Mouse (Mus musculus) MEL (cell line): ENCODE measurements around the gene Fam180a. TPM values are rescaled to one million over a fixed set of nuclear protein-coding genes. Genes with fewer than 3 reads are reported as not detected.

Experiments used
- DNase-seq: peaks from one replicate; pipeline ENCODE4 v3.0.0; 2011; ENCODE audit warnings: low read depth, low spot score
- H3K27ac ChIP-seq: 2 replicates; pipeline ENCODE4 v1.5.1; 2012; ENCODE audit warnings: low read depth, mild to moderate bottlenecking, control low read depth, low read length, moderate library complexity; ENCODE audit not compliant: control insufficient read depth
- H3K27me3 ChIP-seq, 2 experiments: fragments of 150-350 bp in 1 of 2; sonication (generic) in 1 of 2; 2 replicates each; pipeline ENCODE4 v1.6.1; 2012; ENCODE audit warnings: low read length in 2 of 2, mild to moderate bottlenecking in 2 of 2, improper control_type of control experiment in 1 of 2, moderate library complexity in 1 of 2; ENCODE audit not compliant: insufficient read depth in 2 of 2, control insufficient read depth in 1 of 2
- H3K36me3 ChIP-seq, 2 experiments: 2 replicates each; pipeline ENCODE4 v1.6.1; 2012 to 2014; ENCODE audit warnings: low read length in 2 of 2, improper control_type of control experiment in 1 of 2, inconsistent platforms in 1 of 2, mild to moderate bottlenecking in 1 of 2; ENCODE audit not compliant: insufficient read depth in 2 of 2, control insufficient read depth in 1 of 2
- H3K4me1 ChIP-seq, 2 experiments: fragments of 150-350 bp in 1 of 2; sonication (generic) in 1 of 2; 2 replicates each; pipeline ENCODE4 v1.6.1; 2012; ENCODE audit warnings: low read length in 2 of 2, improper control_type of control experiment in 1 of 2, mild to moderate bottlenecking in 1 of 2; ENCODE audit not compliant: insufficient read depth in 2 of 2, control insufficient read depth in 1 of 2
- H3K4me3 ChIP-seq, 2 experiments: fragments of 150-350 bp in 1 of 2; sonication (generic) in 1 of 2; 2 replicates each; pipeline ENCODE4 v1.5.1; 2012; ENCODE audit warnings: low read depth in 2 of 2, low read length in 2 of 2, mild to moderate bottlenecking in 2 of 2, moderate library complexity in 2 of 2, control low read depth in 1 of 2, improper control_type of control experiment in 1 of 2; ENCODE audit not compliant: control insufficient read depth in 1 of 2, insufficient read depth in 1 of 2
- H3K79me2 ChIP-seq: 2 replicates; pipeline ENCODE4 v1.6.1; 2012; ENCODE audit warnings: mild to moderate bottlenecking, low read length, moderate library complexity; ENCODE audit not compliant: control insufficient read depth, poor library complexity, insufficient read depth
- H3K9ac ChIP-seq: 2 replicates; pipeline ENCODE4 v1.6.1; 2012; ENCODE audit warnings: low read depth, mild to moderate bottlenecking, control low read depth, low read length, moderate library complexity; ENCODE audit not compliant: control insufficient read depth, poor library complexity, severe bottlenecking
- H3K9me3 ChIP-seq: fragments of 150-350 bp; sonication (generic); replicated peaks from 2 replicates; pipeline ENCODE4 v1.6.1; 2012; ENCODE audit warnings: mild to moderate bottlenecking, low read length, improper control_type of control experiment, moderate library complexity; ENCODE audit not compliant: insufficient read depth
- BHLHE40 ChIP-seq: IDR thresholded peaks from 2 replicates; pipeline ENCODE4 v1.6.1; 2012; ENCODE audit warnings: low read depth, mild to moderate bottlenecking, inconsistent platforms, low read length, improper control_type of control experiment, borderline replicate concordance
- CTCF ChIP-seq, 3 experiments: IDR thresholded peaks in 2 of 3; conservative IDR thresholded peaks in 1 of 3; 2 replicates each; pipeline ENCODE4 v1.5.1; 2011 to 2012; ENCODE audit warnings: low read length in 3 of 3, low read depth in 2 of 3, mild to moderate bottlenecking in 2 of 3, improper control_type of control experiment in 1 of 3, inconsistent platforms in 1 of 3, mixed read lengths in 1 of 3, moderate library complexity in 1 of 3; ENCODE audit not compliant: control insufficient read depth in 1 of 3, insufficient read depth in 1 of 3, poor library complexity in 1 of 3, severe bottlenecking in 1 of 3
- E2F4 ChIP-seq: IDR thresholded peaks from 2 replicates; pipeline ENCODE4 v1.6.1; 2011; ENCODE audit warnings: low read depth, low read length, improper control_type of control experiment, borderline replicate concordance
- ELF1 ChIP-seq: IDR thresholded peaks from 2 replicates; pipeline ENCODE4 v1.6.1; 2014; ENCODE audit warnings: low read depth, mild to moderate bottlenecking, inconsistent platforms, low read length, improper control_type of control experiment, moderate library complexity
- EP300 ChIP-seq, 2 experiments: IDR thresholded peaks; 2 replicates each; pipeline ENCODE4 v1.6.1; 2011; ENCODE audit warnings: improper control_type of control experiment in 2 of 2, low read length in 2 of 2, low read depth in 1 of 2, mild to moderate bottlenecking in 1 of 2
- ETS1 ChIP-seq: IDR thresholded peaks from 2 replicates; pipeline ENCODE4 v1.6.1; 2012; ENCODE audit warnings: low read depth, mild to moderate bottlenecking, inconsistent platforms, low read length, improper control_type of control experiment, moderate library complexity
- GABPA ChIP-seq: IDR thresholded peaks from 2 replicates; pipeline ENCODE4 v1.6.1; 2012; ENCODE audit warnings: low read depth, mild to moderate bottlenecking, inconsistent platforms, low read length, improper control_type of control experiment, moderate library complexity
- HCFC1 ChIP-seq: IDR thresholded peaks from 2 replicates; pipeline ENCODE4 v1.6.1; 2012; ENCODE audit warnings: low read depth, mild to moderate bottlenecking, inconsistent platforms, low read length, improper control_type of control experiment, moderate library complexity
- JUND ChIP-seq: IDR thresholded peaks from 2 replicates; pipeline ENCODE4 v1.6.1; 2011; ENCODE audit warnings: low read depth, mild to moderate bottlenecking, improper control_type of control experiment, low read length
- KAT2A ChIP-seq: conservative IDR thresholded peaks from 2 replicates; pipeline ENCODE4 v1.6.1; 2012; ENCODE audit warnings: low read depth, low read length, improper control_type of control experiment, inconsistent platforms
- MAFK ChIP-seq: IDR thresholded peaks from 2 replicates; pipeline ENCODE4 v1.6.1; 2011; ENCODE audit warnings: low read depth, mild to moderate bottlenecking, low read length, improper control_type of control experiment, borderline replicate concordance
- MAX ChIP-seq: IDR thresholded peaks from 2 replicates; pipeline ENCODE4 v1.6.1; 2011; ENCODE audit warnings: low read length, improper control_type of control experiment
- MAZ ChIP-seq: IDR thresholded peaks from 2 replicates; pipeline ENCODE4 v1.6.1; 2012; ENCODE audit warnings: low read depth, mild to moderate bottlenecking, inconsistent platforms, low read length, improper control_type of control experiment
- MXI1 ChIP-seq: IDR thresholded peaks from 2 replicates; pipeline ENCODE4 v1.6.1; 2011; ENCODE audit warnings: mild to moderate bottlenecking, low read depth, low read length, improper control_type of control experiment
- MYB ChIP-seq: IDR thresholded peaks from 2 replicates; pipeline ENCODE4 v1.6.1; 2011; ENCODE audit warnings: mild to moderate bottlenecking, low read depth, low read length, improper control_type of control experiment
- MYC ChIP-seq: IDR thresholded peaks from 2 replicates; pipeline ENCODE4 v1.6.1; 2011; ENCODE audit warnings: low read depth, mild to moderate bottlenecking, low read length, improper control_type of control experiment, moderate library complexity
- NRF1 ChIP-seq: IDR thresholded peaks from 2 replicates; pipeline ENCODE4 v1.6.1; 2014; ENCODE audit warnings: low read depth, mild to moderate bottlenecking, inconsistent platforms, low read length, improper control_type of control experiment, moderate library complexity; ENCODE audit not compliant: poor library complexity, insufficient read depth, severe bottlenecking
- POLR2A ChIP-seq, 2 experiments: IDR thresholded peaks; 2 replicates each; pipeline ENCODE4 v1.6.1; 2011 to 2012; ENCODE audit warnings: low read length in 2 of 2, mild to moderate bottlenecking in 2 of 2, control low read depth in 1 of 2, improper control_type of control experiment in 1 of 2, low read depth in 1 of 2, moderate library complexity in 1 of 2; ENCODE audit not compliant: control insufficient read depth in 1 of 2, insufficient read depth in 1 of 2, poor library complexity in 1 of 2
- POLR2AphosphoS2 ChIP-seq: IDR thresholded peaks from 2 replicates; pipeline ENCODE4 v1.6.1; 2011; ENCODE audit warnings: low read length, improper control_type of control experiment
- POLR2AphosphoS5 ChIP-seq: IDR thresholded peaks from 2 replicates; pipeline ENCODE4 v1.6.1; 2012; ENCODE audit warnings: low read depth, borderline replicate concordance, mild to moderate bottlenecking, inconsistent platforms, low read length, moderate library complexity, mixed read lengths
- RAD21 ChIP-seq: IDR thresholded peaks from 2 replicates; pipeline ENCODE4 v1.6.1; 2011; ENCODE audit warnings: mild to moderate bottlenecking, low read depth, low read length, improper control_type of control experiment
- RCOR1 ChIP-seq: IDR thresholded peaks from 2 replicates; pipeline ENCODE4 v1.6.1; 2012; ENCODE audit warnings: low read depth, mild to moderate bottlenecking, inconsistent platforms, low read length, improper control_type of control experiment
- SMC3 ChIP-seq: IDR thresholded peaks from 2 replicates; pipeline ENCODE4 v1.6.1; 2011; ENCODE audit warnings: low read depth, low read length, improper control_type of control experiment
- USF1 ChIP-seq: IDR thresholded peaks from 2 replicates; pipeline ENCODE4 v1.6.1; 2014; ENCODE audit warnings: low read depth, mild to moderate bottlenecking, inconsistent platforms, low read length, improper control_type of control experiment, moderate library complexity
- ZC3H11A ChIP-seq: IDR thresholded peaks from 2 replicates; pipeline ENCODE4 v1.6.1; 2012; ENCODE audit warnings: low read depth, mild to moderate bottlenecking, inconsistent platforms, low read length, improper control_type of control experiment
- ZMIZ1 ChIP-seq: IDR thresholded peaks from 2 replicates; pipeline ENCODE4 v1.6.1; 2012; ENCODE audit warnings: low read depth, mild to moderate bottlenecking, inconsistent platforms, low read length, improper control_type of control experiment, moderate library complexity
- ZNF384 ChIP-seq: IDR thresholded peaks from 2 replicates; pipeline ENCODE4 v1.6.1; 2012; ENCODE audit warnings: low read depth, mild to moderate bottlenecking, inconsistent platforms, low read length, improper control_type of control experiment
- polyA plus RNA-seq, 2 experiments: library from polyadenylated mRNA; stranded (reverse) in 1 of 2; unstranded in 1 of 2; fragments of >175 nt in 1 of 2; fragments of >200 nt in 1 of 2; gene quantifications; 2 replicates each; pipeline versions ENCODE4 v1.2.1 to v1.2.4; 2012; ENCODE audit warnings: low replicate concordance in 2 of 2, low read depth in 1 of 2; ENCODE audit not compliant: insufficient read length in 2 of 2, insufficient read depth in 1 of 2, missing spikeins in 1 of 2
- total RNA-seq: library from RNA; depleted of rRNA; stranded (reverse); fragments of 300-350 nt; gene quantifications from 2 replicates; pipeline ENCODE4 v1.2.3, GENCODE M21; 2012

Fam180a gene
- total and polyA plus RNA-seq, 3 experiments, result not detected

GRCm38 (mm10) chr6:35353846-35354621, 28.1 kb upstream of the Fam180a start:
- no peak overlapping the region for H3K9ac ChIP-seq
- H3K4me1 ChIP-seq, result no peaks in the 10 kb centered on the region
- H3K9me3 ChIP-seq, result no peaks in the 10 kb centered on the region
- no peaks in the 10 kb centered on the region for H3K36me3 ChIP-seq
- no peak overlapping the region for H3K27ac ChIP-seq
- H3K27me3 ChIP-seq, result no peaks in the 10 kb centered on the region; a peak in 2 of 4 replicates
- no peak overlapping the region for H3K4me3 ChIP-seq
- no peak for DNase-seq
- TF ChIP-seq ELF1 (no peak), ETS1 (no peak), USF1 (no peak), JUND (no peak), ZNF384 (no peak), RAD21 (no peak), POLR2AphosphoS2 (no peak), MAX (no peak), KAT2A (no peak), MAFK (no peak), SMC3 (no peak), NRF1 (no peak), HCFC1 (no peak), E2F4 (no peak)
- H3K79me2 ChIP-seq, result no peaks in the 10 kb centered on the region

GRCm38 (mm10) chr6:35353416-35353815, 27.5 kb upstream of the Fam180a start:
- H3K9me3 ChIP-seq, result no peaks in the 10 kb centered on the region
- no peaks in the 10 kb centered on the region for H3K4me1 ChIP-seq
- no peak overlapping the region for H3K9ac ChIP-seq
- H3K4me3 ChIP-seq, result no peak overlapping the region
- H3K27ac ChIP-seq, result no peak overlapping the region
- no peak for DNase-seq
- no peaks in the 10 kb centered on the region for H3K79me2 ChIP-seq
- TF ChIP-seq RCOR1, result no peak
- no peak for TF ChIP-seq ZMIZ1
- no peak for TF ChIP-seq EP300 (IDR thresholded peaks at IDR 0.05; ENCODE audit: low read depth in 1 of 2, low read length in 2 of 2)
- TF ChIP-seq BHLHE40, result no peak
- TF ChIP-seq RAD21, result no peak
- no peak for TF ChIP-seq MAZ
- TF ChIP-seq GABPA, result no peak
- TF ChIP-seq JUND, result no peak
- no peak for TF ChIP-seq MAFK
- TF ChIP-seq ETS1, result no peak
- no peak for TF ChIP-seq ZNF384
- TF ChIP-seq POLR2AphosphoS5, result no peak
- no peak for TF ChIP-seq POLR2A (IDR thresholded peaks at IDR 0.05; ENCODE audit: control insufficient read depth in 1 of 2, insufficient read depth in 1 of 2, low read depth in 1 of 2, low read length in 2 of 2, poor library complexity in 1 of 2)
- TF ChIP-seq ELF1, result no peak
- TF ChIP-seq ZC3H11A, result no peak
- no peak for TF ChIP-seq MYB
- no peak for TF ChIP-seq MXI1
- TF ChIP-seq CTCF (IDR thresholded peaks at IDR 0.05 in 2 of 3, conservative IDR thresholded peaks at IDR 0.05 in 1 of 3; ENCODE audit: control insufficient read depth in 1 of 3, insufficient read depth in 1 of 3, low read depth in 2 of 3, low read length in 3 of 3, poor library complexity in 1 of 3, severe bottlenecking in 1 of 3), result no peak
- no peak for TF ChIP-seq MYC
- TF ChIP-seq, all 39 proteins: peak for 0
- H3K36me3 ChIP-seq, result no peaks in the 10 kb centered on the region
- no peaks in the 10 kb centered on the region; a peak in 2 of 4 replicates for H3K27me3 ChIP-seq
